ENCODE assay signal across 1 mouse cellular context in genomic region chr19:37088043-37088748, GRCm38 (mm10).
TF ChIP-seq lines count a peak whose summit lies in the region.

No protein-coding gene starts in this region.

TF ChIP-seq in CH12.LX, 34 proteins besides CTCF, POLR2A, EP300 and RAD21 (continued from another document):
- no peak for TF ChIP-seq POLR2AphosphoS2 (IDR thresholded peaks at IDR 0.05; ENCODE audit: low read depth, low read length)
- no peak for TF ChIP-seq NRF1 (IDR thresholded peaks at IDR 0.05; ENCODE audit: low read depth, low read length)
- no peak for TF ChIP-seq KAT2A (IDR thresholded peaks at IDR 0.05; ENCODE audit: insufficient replicate concordance, low read length)
- no peak for TF ChIP-seq UBTF (IDR thresholded peaks at IDR 0.05; ENCODE audit: low read depth, low read length)
- no peak for TF ChIP-seq ZC3H11A (IDR thresholded peaks at IDR 0.05; ENCODE audit: low read depth, low read length)
